Mouse (Mus musculus) left cerebral cortex, postnatal 14 days (tissue): ENCODE results near the gene Pclo. TPM values are rescaled to one million over a fixed set of nuclear protein-coding genes. Genes with fewer than 3 reads are reported as not detected.
"Not testable (repeated sequence)": the region's sequence is repeated elsewhere in the genome, so short reads cannot be mapped to it uniquely, and the experiment has no call there.

Experiments
- DNase-seq, 2 experiments: peaks; one replicate each; pipeline ENCODE4 v3.0.0; 2021 to 2022; ENCODE audit warnings: low spot score in 2 of 2, mixed read lengths in 1 of 2
- intact Hi-C: fragments of 180-260 bp; cut with DNase I; formaldehyde crosslinking; loops from one replicate; pipeline ENCODE4 v1.15.1; 2025
- long read RNA-seq, 2 experiments: library from polyadenylated mRNA; stranded (forward); transcript quantifications; one replicate each; pipeline ENCODE4 v2.0.0; 2021
- total RNA-seq, 2 experiments: library from RNA; stranded (reverse); gene quantifications; 2 replicates each; pipeline ENCODE4 v1.2.3; 2021

The Pclo gene
- total RNA-seq = 100 to 1,000 TPM; 117 to 123 TPM
- long read RNA-seq, experiment 1, partial matches to known transcripts = 2 of 6 reads
- long read RNA-seq, experiment 1, other reads (novel, unspliced or antisense) = 4 of 6 reads
- long read RNA-seq, experiment 2, partial matches to known transcripts = 3 of 4 reads
- long read RNA-seq, experiment 2, other reads (novel, unspliced or antisense) = 1 of 4 reads

GRCm38 (mm10) chr5:14514631-14515523 lies at the start of gene Pclo:
Gene Pclo (plus strand): TSS chr5:14514918.
- intact Hi-C loops = no loop called here
- DNase-seq = peak; percentile 92 to 96

DNA sequence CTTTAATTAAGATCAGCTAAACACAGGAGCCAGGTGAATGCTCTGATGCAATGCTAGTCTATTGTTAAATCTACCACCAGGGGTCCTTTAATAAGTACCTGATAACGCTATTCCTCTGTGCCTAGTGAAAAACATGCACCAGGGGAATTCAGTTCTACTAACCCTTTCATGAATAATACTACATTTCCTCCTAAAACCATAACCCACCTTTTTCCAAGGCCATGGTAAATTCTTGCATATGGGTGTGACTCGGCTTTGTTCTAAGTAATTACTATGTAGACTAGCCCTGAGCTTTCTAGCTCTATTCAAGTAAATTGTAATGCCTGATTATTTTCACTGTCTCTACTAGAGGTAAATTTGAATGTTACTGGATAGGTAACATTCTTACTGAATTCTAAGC lies 20.3 kb upstream of the Pclo start:
- intact Hi-C loops, DNase-seq: not testable (repeated sequence)

DNA sequence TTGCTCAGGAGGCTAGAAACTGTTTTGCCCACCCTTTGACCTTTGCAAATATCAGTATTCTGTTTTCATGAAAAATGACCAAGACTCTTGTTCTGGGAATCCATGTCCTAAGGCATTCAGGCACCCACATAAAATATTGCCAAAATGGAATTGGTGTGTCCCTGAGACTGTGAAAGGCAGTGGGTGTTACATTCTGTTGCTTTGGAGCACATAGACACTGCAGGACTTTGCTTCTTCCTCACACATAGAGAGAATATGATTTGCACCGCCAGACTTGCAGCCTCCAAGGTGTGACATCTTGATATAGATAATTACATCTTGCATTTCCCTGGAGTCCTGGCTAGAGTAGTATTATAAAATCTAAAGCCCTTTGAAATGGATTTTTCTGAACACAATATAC lies 6.2 kb upstream of the Pclo start:
- no peak for DNase-seq
- intact Hi-C loops = no loop called here

GRCm38 (mm10) chr5:14509621-14510020 lies 5.1 kb upstream of the Pclo start:
- intact Hi-C loops = no loop called here
- DNase-seq = no peak

DNA sequence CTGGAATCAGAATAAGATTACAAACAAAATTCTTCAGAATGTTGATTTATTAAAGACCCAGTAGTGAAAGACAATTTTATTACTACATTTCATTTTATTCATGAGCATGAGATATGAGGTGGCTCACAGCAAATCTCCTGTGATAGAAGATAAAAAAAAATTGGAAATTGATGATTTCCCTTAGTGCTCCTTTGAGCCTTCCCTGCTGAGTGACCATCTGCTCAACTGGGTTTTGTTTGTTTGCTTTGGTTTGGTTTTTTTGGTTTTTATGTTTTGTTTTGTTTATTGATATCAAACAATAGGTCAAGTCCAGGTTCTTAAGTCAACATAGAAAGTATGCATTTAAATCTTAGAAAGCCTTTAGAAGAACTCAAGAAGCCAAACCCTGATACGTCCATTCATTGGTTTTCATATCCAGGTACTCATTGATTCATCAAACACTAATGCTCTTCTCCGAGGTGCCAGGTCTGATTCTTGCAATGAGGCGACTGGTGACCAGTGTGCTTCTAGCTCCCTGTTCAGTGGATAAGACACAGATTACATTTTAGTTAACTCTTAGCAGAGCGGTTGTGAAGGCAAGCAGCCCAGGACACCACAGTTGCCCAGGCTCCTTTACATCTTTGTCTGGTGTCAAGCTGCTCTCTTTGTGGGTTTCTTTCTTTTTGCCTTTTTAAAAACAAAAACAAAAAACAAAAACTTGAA lies 3.6 kb downstream of the Pclo start:
- intact Hi-C loops = no loop called here
- no peak for DNase-seq

- no peak for DNase-seq
- intact Hi-C loops = no loop called here
Observed at GRCm38 (mm10) chr5:14522006-14522405, 7.3 kb downstream of the Pclo start.

- DNase-seq = no peak
- intact Hi-C loops = no loop called here
Observed at GRCm38 (mm10) chr5:14526038-14526437, 11.3 kb downstream of the Pclo start.

- DNase-seq = no peak
- intact Hi-C loops = no loop called here
Observed at GRCm38 (mm10) chr5:14527796-14528195, 13.1 kb downstream of the Pclo start.

GRCm38 (mm10) chr5:14531906-14532305 lies 17.2 kb downstream of the Pclo start:
- intact Hi-C loops = no loop called here
- DNase-seq = no peak

DNA sequence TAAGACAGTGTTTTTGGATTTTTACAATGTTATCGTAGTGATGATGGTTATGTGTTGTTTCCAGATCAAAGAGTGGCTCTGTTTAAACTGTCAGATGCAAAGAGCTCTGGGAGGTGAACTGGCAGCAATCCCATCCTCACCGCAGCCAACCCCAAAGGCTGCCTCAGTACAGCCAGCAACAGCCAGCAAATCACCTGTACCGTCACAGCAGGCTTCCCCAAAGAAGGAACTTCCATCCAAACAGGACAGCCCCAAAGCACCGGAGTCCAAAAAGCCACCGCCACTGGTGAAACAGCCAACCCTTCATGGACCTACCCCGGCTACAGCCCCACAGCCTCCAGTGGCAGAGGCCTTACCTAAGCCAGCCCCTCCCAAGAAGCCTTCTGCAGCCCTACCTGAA lies 24.6 kb downstream of the Pclo start:
- no peak for DNase-seq
- intact Hi-C loops = no loop called here

DNA sequence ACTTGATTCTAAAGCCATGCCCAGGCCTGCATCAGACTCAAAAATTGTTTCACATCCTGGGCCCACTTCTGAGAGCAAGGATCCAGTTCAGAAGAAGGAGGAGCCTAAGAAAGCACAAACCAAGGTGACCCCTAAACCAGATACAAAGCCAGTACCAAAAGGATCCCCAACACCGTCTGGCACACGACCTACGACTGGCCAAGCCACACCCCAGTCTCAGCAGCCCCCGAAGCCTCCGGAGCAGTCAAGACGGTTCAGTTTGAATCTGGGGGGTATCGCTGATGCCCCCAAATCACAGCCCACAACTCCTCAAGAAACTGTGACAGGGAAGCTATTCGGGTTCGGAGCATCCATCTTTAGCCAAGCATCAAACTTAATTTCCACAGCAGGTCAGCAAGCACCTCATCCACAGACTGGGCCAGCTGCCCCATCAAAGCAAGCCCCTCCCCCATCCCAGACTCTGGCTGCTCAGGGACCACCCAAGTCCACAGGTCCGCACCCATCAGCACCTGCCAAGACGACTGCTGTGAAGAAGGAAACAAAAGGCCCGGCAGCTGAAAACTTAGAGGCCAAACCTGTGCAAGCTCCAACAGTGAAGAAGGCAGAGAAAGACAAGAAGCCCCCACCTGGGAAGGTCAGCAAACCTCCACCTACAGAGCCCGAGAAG lies 25.4 kb downstream of the Pclo start:
- intact Hi-C loops = no loop called here

GRCm38 (mm10) chr5:14575626-14576025 lies 60.9 kb downstream of the Pclo start:
- no peak for DNase-seq
- intact Hi-C loops = no loop called here

More for the DNA sequence above, 25.4 kb downstream of the Pclo start:
- DNase-seq = no peak

DNA sequence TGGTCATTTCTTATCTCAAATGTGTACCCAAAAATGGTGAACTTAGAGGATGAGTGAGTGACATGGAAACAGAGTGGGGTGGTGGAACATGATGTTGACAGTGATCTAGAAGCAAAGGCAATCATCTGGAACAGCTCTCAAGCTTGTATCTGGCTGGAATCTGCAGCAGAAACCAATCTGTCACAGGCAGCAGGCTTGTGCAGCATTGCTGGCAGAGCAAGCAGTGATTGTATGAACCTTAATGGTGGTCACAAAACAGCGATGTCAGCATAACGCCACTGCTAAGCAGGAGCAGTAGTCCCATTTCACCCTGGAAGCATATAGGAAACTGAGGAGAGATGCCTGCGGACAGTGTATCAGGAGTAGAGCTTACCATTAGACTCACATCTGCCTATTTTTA lies 76.8 kb downstream of the Pclo start:
- intact Hi-C loops = no loop called here

DNA sequence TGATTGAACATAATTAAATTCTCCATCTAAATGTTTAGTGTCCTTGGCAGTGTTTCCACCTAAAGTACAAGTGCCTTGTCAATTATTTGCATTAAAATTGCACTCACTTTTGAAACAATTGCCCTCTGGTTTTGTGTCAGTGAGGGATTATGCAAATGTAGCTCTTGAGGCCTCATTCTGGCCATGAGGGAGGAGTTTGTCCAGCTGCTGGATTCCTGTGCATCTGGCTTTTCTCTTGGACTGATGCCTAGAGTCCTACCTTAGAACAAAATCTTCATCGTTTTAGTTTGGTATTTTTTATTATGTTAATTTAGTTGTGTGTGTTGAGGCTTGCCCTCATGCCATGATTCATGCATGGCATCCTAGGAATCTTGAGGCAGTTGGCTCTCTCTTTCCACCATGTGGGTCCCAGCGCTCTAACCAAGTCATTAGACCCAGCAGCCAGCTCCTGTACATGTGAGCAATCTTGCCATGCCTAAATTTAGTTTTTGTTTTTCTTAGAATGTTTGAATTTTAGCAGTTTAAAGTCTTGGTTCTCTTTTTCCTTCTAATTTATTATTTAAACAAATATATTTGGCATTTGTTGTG lies 80.8 kb downstream of the Pclo start:
- no peak for DNase-seq
- intact Hi-C loops = no loop called here

More for the DNA sequence above, 76.8 kb downstream of the Pclo start:
- DNase-seq = peak in 1 of 2 experiments; percentile 6

- no peak for DNase-seq
- intact Hi-C loops = no loop called here
Observed at GRCm38 (mm10) chr5:14608318-14608717, 93.6 kb downstream of the Pclo start.

DNA sequence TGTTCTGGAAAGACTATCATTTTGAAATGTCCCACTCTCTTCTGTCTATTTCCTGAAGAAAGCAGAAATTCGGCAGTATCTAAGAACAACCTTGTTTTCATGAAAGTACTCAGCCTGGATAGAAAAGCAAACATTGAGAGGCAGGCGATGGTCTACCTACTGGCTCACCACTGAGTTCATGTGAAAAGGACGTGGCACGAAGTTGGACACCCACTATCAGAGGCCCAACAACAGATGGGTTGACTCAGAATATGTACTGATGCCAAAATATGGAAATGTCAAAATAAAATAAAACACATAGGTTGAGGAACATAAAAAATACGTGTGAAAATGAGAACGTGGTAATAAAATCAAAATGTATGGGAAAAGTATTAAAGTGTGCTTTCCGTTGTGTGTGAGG lies 106.4 kb downstream of the Pclo start:
- intact Hi-C loops = no loop called here
- DNase-seq = peak in 1 of 2 experiments; percentile 9

- intact Hi-C loops = no loop called here
- no peak for DNase-seq
Observed at GRCm38 (mm10) chr5:14623360-14623759, 108.6 kb downstream of the Pclo start.

DNA sequence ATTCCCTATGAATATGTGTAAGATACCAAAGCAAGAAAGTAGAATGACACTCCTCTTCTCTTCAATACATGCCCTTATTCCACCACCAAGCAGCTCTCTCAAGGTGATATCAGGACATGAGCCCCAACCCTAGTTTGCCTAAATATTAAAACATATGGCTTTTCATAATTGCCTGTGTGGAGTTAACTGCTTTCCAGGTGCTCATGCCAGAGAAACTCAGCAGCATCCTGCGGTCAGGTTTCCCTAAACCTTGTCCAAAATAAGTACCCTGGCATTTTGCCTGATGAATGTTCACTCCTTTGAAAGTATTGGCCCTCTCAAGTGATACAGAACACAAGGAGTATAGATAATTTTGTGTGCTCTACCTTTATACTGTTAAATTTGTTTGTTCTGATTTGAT lies 126.5 kb downstream of the Pclo start:
- DNase-seq = no peak
- intact Hi-C loops = no loop called here

GRCm38 (mm10) chr5:14645856-14646255 lies 131.1 kb downstream of the Pclo start:
- intact Hi-C loops = no loop called here
- DNase-seq = no peak
